Mouse (Mus musculus) liver, embryonic 11.5 days (tissue): Measurements from ENCODE around the gene V1rd19. TPM values are rescaled to one million over a fixed set of nuclear protein-coding genes. Genes with fewer than 3 reads are reported as not detected.
"Not testable (repeated sequence)": the region's sequence is repeated elsewhere in the genome, so short reads cannot be mapped to it uniquely, and the experiment has no call there.

Source experiments
- ATAC-seq: fragments of 200-750 bp; cut with Nextera tagmentation; replicated peaks from 2 replicates; pipeline ENCODE4 v1.8.0; 2017; ENCODE audit warnings: moderate number of reproducible peaks, mild to moderate bottlenecking, moderate TSS enrichment, moderate library complexity; ENCODE audit not compliant: low FRiP score
- DNase-seq: peaks from one replicate; pipeline ENCODE4 v3.0.0-alpha.2; 2017; ENCODE audit warnings: low spot score
- H3K27ac ChIP-seq: fragments of 300-500 bp; sonication (generic); 2 replicates; pipeline ENCODE4 v1.5.1; 2014; ENCODE audit warnings: mild to moderate bottlenecking, low read depth, low read length, control low read depth
- H3K27me3 ChIP-seq: fragments of 300-500 bp; sonication (generic); replicated peaks from 2 replicates; pipeline ENCODE4 v1.6.1; 2014; ENCODE audit warnings: low read length, mixed read lengths; ENCODE audit not compliant: control insufficient read depth, insufficient read depth
- H3K36me3 ChIP-seq: fragments of 300-500 bp; sonication (generic); 2 replicates; pipeline ENCODE4 v1.6.1; 2014; ENCODE audit warnings: mild to moderate bottlenecking, low read length, moderate library complexity, mixed read lengths; ENCODE audit not compliant: control insufficient read depth, insufficient read depth
- H3K4me1 ChIP-seq: fragments of 300-500 bp; sonication (generic); replicated peaks from 2 replicates; pipeline ENCODE4 v1.6.1; 2014; ENCODE audit warnings: low read length, mixed read lengths; ENCODE audit not compliant: control insufficient read depth, insufficient read depth
- H3K4me2 ChIP-seq: fragments of 300-500 bp; sonication (generic); 2 replicates; pipeline ENCODE4 v1.6.1; 2014; ENCODE audit warnings: mild to moderate bottlenecking, control low read depth, moderate library complexity
- H3K4me3 ChIP-seq: fragments of 300-500 bp; sonication (generic); 2 replicates; pipeline ENCODE4 v1.5.1; 2014; ENCODE audit warnings: low read depth, low read length, control low read depth
- H3K9ac ChIP-seq: fragments of 300-500 bp; sonication (generic); 2 replicates; pipeline ENCODE4 v1.6.1; 2014; ENCODE audit warnings: low read depth, low read length, control low read depth
- H3K9me3 ChIP-seq: fragments of 300-500 bp; sonication (generic); 2 replicates; pipeline ENCODE4 v1.6.1; 2016; ENCODE audit warnings: low read length, inconsistent platforms, mixed read lengths; ENCODE audit not compliant: control insufficient read depth
- WGBS: fragments of 180-500 bp; shearing (Covaris S2); extraction: QIAGEN DNeasy Blood & Tissue Kit; methylation state at CpG from one replicate; pipeline ENCODE4 v1.1.7; 2014; 5-methylcytosine and 5-hydroxymethylcytosine counted together
- polyA plus RNA-seq: library from polyadenylated mRNA; unstranded; fragments of >200 nt; fragmentation: Nextera tagmentation; extraction: Ambion mirVana; gene quantifications from 2 replicates; pipeline ENCODE4 v1.2.1, GENCODE M21; 2014

The V1rd19 gene
- not detected in 2 replicates for polyA plus RNA-seq

DNA sequence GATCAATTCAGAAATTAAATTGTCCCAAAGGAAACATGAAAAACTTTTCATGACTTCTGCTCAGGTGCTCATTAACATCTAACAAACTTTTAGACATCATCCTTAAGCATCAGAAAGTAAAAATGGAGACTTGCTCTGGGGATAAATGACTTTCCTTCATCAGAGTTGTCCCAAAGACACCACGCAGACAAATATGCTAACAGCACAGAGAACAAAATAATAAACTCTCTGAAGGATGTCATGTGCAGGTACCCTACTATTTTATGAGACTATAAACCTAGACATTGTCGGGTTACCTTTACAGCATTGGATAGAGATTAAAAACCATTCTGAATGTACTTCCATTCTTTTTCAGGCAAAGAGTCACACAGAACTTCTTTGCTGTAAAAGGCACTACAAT, at the start of gene V1rd19:
TSS of gene V1rd19 (plus strand) at position 301 of the 400 bp plus-strand sequence.
- Histone ChIP-seq H3K4me2 (no peak within 1 kb of the TSS), H3K36me3 (no peaks in the 10 kb centered on the region), H3K4me3 (no peak within 1 kb of the TSS), H3K4me1 (no peaks in the 10 kb centered on the region), H3K27me3 (no peaks in the 10 kb centered on the region), H3K9ac (no peak within 1 kb of the TSS), H3K27ac (no peak within 1 kb of the TSS), H3K9me3 (peaks cover 3% of the 10 kb centered on the region; the same call in 1 of the 2 replicates)
- ATAC-seq (no peak), DNase-seq (no peak)
- 59% methylated on average over 2 of the region's 2 CpGs for WGBS

DNA sequence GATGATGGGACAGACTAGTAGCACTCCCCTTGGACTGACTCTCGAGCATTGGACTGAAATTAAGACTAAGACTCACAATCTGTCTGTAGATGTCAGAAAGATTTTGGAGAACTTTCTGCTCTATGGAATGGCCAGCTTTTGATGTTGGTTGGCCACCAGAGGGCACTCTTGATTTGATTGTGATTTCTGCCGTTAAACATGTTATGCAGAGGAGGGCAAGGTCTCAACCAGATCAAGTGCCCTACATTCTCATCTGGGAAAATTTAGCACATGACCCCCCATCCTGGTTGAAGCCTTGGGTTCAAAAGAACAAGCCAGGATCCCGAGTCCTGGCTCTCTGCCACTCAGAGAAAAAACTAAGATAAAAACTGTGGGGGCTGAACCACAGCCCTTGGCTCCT, 33.4 kb upstream of the V1rd19 start:
- not testable (repeated sequence) for H3K4me2 ChIP-seq, DNase-seq, H3K9ac ChIP-seq, H3K4me3 ChIP-seq, H3K27me3 ChIP-seq, H3K27ac ChIP-seq, H3K4me1 ChIP-seq, H3K36me3 ChIP-seq, ATAC-seq
- H3K9me3 ChIP-seq, result peaks cover 13% of the 10 kb centered on the region
- WGBS, result 48% methylated on average over 3 of the region's 3 CpGs

DNA sequence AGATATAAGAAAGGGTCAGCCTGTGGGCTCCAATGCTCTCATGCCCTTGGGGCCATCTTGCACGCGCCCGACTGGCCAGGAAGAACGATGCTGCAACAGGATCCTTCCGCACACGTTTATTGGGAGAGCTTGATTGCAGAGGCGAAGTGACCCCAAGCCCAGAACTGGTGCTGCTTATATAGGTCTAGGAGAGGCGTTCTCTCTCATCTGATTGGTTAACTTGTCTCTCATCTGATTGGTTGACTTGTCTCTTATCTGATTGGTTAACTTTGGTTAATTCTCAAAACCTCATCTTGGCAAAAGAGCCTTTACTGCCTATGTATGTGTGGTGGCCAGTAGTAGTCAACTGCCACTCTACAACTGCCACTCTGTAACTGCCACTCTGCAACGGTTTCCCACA, 27.2 kb upstream of the V1rd19 start, which contains the start of gene Vmn1r181:
TSS of gene Vmn1r181 (plus strand) at position 301 of the 400 bp plus-strand sequence.
- not testable (repeated sequence) for H3K27ac ChIP-seq, H3K4me1 ChIP-seq, ATAC-seq, DNase-seq, H3K4me2 ChIP-seq, H3K9ac ChIP-seq, H3K36me3 ChIP-seq, H3K4me3 ChIP-seq, H3K9me3 ChIP-seq, H3K27me3 ChIP-seq
- WGBS, result 69% methylated on average over 9 of the region's 9 CpGs

DNA sequence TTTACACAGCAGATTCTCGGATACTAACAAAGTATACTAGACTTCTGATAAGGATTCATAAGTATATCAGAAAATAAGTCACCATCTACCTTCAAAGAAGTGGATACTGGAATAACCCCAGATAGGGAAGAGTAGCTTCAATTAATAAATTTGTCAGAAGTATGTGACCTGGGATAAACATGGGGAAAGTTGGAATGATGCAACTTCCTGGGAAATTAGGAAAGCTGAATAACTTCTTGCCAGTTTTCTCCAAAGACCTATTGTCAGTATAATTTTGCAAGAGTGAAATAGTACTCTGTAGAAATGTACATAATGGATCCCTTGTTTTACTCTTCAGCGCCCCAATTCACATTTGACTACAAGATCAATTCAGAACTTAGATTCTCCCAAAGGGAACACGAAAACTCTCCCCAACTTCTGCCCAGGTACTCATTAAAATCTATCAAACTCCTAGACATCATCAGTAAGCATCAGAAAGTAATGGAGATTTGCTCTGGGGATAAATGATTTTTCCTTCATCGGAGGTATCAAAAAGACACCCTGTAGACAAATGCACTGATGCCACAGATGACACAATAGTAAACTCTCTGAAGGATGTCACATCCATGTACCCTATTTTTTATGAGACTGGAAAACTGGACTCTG, 51.3 kb downstream of the V1rd19 start, which contains the start of gene Vmn1r183:
TSS of gene Vmn1r183 (plus strand) at position 595 of the 645 bp plus-strand sequence.
- Histone ChIP-seq H3K27ac (no peak within 1 kb of the TSS), H3K9me3 (no peaks in the 10 kb centered on the region), H3K36me3 (no peaks in the 10 kb centered on the region), H3K4me2 (no peak within 1 kb of the TSS), H3K27me3 (no peaks in the 10 kb centered on the region), H3K9ac (no peak within 1 kb of the TSS), H3K4me3 (no peak within 1 kb of the TSS), H3K4me1 (no peaks in the 10 kb centered on the region)
- ATAC-seq, result no peak
- 69% methylated on average over 4 of the region's 4 CpGs for WGBS
- DNase-seq, result no peak

Other genes with a start within 250 kb of the V1rd19 start
- not detected in 2 replicates for gene Vmn1r174, start 249.4 kb upstream of the V1rd19 start, polyA plus RNA-seq
- not detected in 2 replicates for gene Vmn1r175, start 191.0 kb upstream of the V1rd19 start, polyA plus RNA-seq
- gene Vmn1r176, start 164.3 kb upstream of the V1rd19 start, polyA plus RNA-seq, result not detected in 2 replicates
- not detected in 2 replicates for gene Vmn1r177, start 135.2 kb upstream of the V1rd19 start, polyA plus RNA-seq
- not detected in 2 replicates for gene Vmn1r178, start 109.7 kb upstream of the V1rd19 start, polyA plus RNA-seq
- not detected in 2 replicates for gene Vmn1r179, start 74.7 kb upstream of the V1rd19 start, polyA plus RNA-seq
- not detected in 2 replicates for gene Vmn1r180, start 51.1 kb upstream of the V1rd19 start, polyA plus RNA-seq
- not detected in 2 replicates for gene Vmn1r181, start 27.1 kb upstream of the V1rd19 start, polyA plus RNA-seq
- gene Vmn1r183, start 51.6 kb downstream of the V1rd19 start, polyA plus RNA-seq, result not detected in 2 replicates
- gene Zfp180, start 80.2 kb downstream of the V1rd19 start, polyA plus RNA-seq, result 19.8 and 22.4 TPM in 2 replicates
- gene Zfp112, start 110.6 kb downstream of the V1rd19 start, polyA plus RNA-seq, result 2.1 and 3.5 TPM in 2 replicates
- gene Zfp235, start 132.5 kb downstream of the V1rd19 start, polyA plus RNA-seq, result 10.3 and 10.5 TPM in 2 replicates
- 2.4 and 2.9 TPM in 2 replicates for gene Zfp114, start 173.4 kb downstream of the V1rd19 start, polyA plus RNA-seq
- 5.8 and 6.3 TPM in 2 replicates for gene Zfp111, start 209.8 kb downstream of the V1rd19 start, polyA plus RNA-seq
- 3.6 and 4.8 TPM in 2 replicates for gene Zfp109, start 235.9 kb downstream of the V1rd19 start, polyA plus RNA-seq